Mouse (Mus musculus): Measurements from ENCODE around the gene Frmd6.

Gene Frmd6

DNA sequence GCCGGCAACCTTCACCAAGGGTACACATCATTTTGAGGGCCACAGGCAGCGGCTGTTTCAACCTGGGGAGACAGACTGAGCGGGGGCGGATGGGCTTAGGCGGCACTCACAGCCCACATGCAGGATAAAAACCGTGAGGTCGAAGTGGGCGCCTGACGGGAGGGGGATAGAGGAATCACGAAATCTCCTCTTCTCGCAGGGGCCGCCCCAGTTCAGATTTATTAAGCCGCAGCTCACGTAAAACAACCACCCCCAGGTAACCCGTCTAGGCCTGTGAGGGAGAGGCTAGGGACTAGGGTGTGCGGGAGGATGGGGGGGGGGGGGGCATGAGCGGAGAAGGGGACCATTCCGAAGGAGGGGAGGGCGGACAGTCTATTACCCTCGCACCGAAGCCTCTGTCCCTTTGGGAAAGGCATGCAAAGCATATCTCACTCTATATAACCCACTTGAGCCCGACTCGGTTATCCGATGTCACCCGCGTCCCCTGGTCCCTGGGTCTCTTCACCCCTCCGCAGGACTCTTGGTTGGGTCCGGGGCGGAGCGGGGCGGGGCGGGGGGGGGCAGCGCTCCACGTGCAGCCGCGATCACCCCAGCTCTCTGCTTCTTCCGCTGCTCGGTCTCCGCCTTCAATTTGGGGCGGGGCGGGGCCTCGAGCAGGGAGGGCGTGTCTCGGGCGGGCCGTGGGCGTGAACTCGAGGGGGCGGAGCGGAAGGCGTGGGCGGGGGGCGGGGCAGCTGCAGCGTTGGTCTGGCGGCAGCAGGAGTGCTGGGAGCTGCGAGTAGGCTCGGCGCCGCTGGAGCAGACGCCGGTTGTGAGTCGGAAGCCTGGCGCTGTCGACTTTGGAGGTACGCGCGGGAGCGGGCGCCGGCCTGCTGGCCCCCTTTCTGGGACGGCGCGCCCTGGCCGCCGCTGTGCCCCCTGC lies at the start of gene Frmd6:
Gene Frmd6, plus strand, starts transcription at position 786 of the 922 bp plus-strand sequence.
- DNase-seq (ENCODE audit: low read depth) = peak; percentile 97

- DNase-seq (ENCODE audit: low read depth) = no peak
Observed at GRCm38 (mm10) chr12:70775609-70776008, 49.7 kb upstream of the Frmd6 start.

DNA sequence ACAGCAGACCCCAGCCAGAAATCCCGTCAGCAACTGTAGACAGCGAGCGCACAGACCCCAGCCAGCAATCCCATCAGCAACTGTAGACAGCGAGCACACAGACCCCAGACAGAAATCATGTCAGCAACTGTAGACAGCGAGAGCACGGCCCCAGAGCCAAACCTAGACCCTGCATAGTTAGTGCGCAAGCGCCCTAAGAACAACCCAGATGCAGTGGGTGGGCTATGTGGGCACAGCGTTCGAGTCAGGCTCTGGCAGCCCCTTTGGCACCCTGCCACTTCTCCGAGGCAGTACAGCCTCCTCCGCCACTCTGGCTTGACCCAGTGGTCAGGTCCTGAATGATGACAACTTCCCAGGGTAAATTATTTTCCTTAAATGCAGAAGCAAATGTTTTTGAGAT lies 48.6 kb upstream of the Frmd6 start:
- no peak for DNase-seq (ENCODE audit: low read depth)

- DNase-seq (ENCODE audit: low read depth) = no peak
Observed at GRCm38 (mm10) chr12:70777466-70777865, 47.8 kb upstream of the Frmd6 start.

DNA sequence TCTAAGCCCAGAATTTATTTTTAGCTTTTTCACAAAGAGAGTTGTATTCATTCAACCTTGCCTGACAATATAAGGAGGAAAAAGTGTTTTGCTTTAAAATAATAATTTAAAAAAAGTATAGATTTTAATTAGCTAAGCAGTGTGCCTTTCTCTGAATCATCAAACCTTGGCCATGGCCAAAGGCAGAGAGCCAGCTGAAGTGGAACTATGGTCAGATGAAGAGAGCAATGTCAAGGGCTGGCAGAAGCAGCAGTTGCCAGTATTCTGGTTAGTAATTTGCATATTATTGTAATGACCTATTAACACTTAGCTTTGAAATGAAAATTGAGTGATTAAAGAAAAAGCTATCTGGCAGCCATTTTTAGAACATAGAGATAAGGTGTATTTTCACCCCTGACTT lies 47.4 kb upstream of the Frmd6 start:
- no peak for DNase-seq (ENCODE audit: low read depth)

- no peak for DNase-seq (ENCODE audit: low read depth)
Observed at GRCm38 (mm10) chr12:70778271-70778670, 47.0 kb upstream of the Frmd6 start.

GRCm38 (mm10) chr12:70778724-70779123 lies 46.6 kb upstream of the Frmd6 start:
- DNase-seq (ENCODE audit: low read depth) = no peak

GRCm38 (mm10) chr12:70783049-70783448 lies 42.3 kb upstream of the Frmd6 start:
- no peak for DNase-seq (ENCODE audit: low read depth)

DNA sequence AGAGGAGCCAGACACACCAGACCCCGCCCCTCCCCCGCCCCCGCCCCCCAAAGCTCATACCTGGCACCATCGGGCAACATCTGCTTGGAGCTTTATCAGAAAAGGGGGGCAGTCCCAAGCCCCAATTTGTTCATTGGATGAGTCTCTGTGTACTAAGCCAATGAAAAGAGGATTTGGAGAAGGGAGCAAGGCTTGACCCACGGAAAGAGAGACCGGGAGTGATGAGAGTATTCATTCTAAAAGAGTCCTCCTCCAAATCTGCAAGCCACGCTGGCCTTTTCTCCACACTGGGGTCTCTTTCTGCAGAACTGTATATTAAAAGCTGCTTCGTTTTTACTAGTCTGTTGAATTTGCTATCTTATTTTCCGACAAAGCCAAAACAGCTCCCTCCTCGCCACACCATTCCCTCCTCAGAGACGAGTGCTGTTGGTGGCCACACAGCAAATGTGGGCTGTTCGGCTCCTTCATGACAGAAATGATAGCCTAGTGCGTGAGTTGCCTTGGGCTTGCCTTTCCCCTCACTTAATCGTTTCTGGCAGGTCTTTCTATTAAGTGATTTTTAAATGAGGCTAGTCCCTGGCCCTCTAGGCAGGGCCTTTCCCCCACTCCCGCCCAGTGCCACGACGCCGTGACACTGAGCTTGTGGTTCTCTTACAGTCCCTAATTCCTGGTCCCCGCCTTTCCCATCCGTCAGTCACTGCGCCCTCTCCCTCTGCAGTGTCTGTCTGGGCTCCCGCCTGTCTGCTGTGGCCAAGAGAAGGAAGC lies 41.7 kb upstream of the Frmd6 start:
- no peak for DNase-seq (ENCODE audit: low read depth)

GRCm38 (mm10) chr12:70784240-70784705 lies 41.0 kb upstream of the Frmd6 start:
- DNase-seq (ENCODE audit: low read depth) = no peak

DNA sequence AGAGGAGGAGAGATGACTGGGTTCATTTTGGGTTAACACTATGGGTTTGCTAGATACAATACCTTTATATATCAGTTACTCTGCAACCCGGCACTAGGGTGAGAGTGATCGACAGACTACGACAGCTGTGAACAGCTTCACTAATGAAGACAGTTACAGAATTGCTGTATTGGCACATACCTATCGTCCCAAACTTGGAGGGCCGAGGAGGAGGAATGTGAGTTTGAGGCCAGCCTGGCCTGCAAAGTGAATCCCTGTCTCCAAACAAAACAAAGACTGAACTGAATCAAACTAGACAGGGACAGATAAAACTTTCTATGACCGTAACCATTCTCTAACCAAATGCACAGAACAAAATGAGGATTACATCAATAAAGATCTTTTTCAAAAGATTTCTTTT lies 36.0 kb upstream of the Frmd6 start:
- no peak for DNase-seq (ENCODE audit: low read depth)

- no peak for DNase-seq (ENCODE audit: low read depth)
Observed at GRCm38 (mm10) chr12:70793291-70793690, 32.0 kb upstream of the Frmd6 start.

DNA sequence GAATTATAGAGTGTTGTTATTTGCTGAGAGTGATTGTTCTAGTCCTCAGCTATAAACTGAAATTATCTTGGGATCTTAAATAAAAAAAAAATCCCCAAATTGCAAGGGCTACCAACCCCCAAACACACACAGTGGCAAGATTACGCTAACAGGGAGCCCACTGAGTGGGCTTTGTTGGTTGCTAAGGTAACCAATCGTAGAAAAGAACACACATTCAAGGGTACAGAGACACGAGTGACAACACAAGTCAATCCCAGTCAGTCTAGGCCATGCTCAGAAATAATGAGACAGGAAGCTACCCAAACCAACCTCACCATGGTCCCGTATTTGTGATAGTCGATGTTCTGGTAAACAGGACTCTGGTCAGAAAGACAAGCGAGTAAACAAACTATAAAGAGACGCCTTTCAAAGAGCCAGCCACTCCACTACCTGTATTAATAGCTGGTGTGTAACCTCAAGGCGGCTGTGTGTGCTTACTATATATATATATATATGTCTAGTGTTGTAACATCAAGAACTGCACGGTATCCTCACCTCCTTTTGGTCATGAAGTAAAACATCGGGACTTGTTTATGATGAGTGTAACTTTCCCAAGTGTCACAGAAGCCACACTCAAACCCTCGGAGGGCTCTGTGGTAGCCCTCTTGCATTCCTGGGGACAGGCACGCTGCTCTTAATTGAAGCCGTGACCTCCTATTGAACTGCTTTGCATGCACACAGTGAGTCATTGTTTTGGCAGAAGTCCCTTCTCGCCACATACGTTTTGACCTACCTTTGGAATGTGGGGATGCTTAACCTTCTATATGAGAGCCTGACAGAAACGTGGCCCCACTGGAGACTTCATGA lies 30.5 kb upstream of the Frmd6 start:
- no peak for DNase-seq (ENCODE audit: low read depth)

DNA sequence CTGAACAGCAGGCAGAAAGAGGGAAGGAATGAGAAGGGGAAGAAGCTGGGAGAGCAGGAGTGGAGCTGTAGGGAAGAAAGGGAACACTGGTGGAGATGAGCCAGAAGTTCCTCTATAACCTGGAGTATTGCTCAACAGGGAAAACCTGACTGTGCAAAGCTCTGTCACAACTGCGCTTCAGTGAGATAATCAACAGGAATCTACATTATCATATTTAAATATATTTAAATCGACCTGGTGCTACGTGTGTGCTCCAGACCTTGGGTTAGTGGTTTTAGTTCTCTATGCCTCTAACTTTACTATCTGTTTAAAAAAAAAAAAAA lies 30.0 kb upstream of the Frmd6 start:
- DNase-seq (ENCODE audit: low read depth) = no peak

GRCm38 (mm10) chr12:70798496-70798895 lies 26.8 kb upstream of the Frmd6 start:
- no peak for DNase-seq (ENCODE audit: low read depth)

DNA sequence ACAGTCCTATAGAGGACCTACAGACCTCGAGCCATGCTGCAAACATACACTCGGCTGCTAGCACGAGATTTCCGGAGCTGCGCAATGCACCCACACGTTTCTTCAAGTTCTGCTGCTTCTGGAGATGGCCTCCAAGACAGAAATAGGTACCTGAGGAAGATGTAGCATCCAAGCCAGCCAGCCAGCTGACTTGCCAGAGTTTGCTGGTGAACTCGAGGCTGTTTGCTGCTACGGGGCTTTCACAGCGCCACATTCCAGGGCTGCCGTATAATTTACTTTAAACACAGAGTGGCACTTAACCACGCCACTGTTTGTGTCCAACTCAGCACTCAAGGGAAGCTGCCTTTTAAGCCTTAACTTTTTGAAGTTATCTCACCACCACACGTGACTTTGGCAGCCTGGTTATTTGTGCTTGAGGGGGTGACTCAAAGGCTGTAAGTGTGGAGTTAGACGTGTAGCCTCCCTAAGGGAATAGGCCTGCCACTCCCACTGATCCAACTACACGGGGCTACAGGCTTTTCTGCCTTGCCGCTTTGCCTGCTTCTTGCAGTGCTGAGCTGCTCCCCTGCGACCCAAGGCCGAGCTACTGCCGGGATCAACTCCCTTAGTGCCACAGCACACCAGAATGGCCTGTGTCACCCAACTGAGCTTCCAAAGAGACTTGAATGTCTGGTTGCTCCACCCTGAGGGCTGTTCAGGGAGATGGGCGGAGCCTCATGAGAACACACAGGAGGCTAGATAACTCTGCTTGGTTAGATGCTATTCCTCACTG lies 25.9 kb upstream of the Frmd6 start:
- DNase-seq (ENCODE audit: low read depth) = no peak

DNA sequence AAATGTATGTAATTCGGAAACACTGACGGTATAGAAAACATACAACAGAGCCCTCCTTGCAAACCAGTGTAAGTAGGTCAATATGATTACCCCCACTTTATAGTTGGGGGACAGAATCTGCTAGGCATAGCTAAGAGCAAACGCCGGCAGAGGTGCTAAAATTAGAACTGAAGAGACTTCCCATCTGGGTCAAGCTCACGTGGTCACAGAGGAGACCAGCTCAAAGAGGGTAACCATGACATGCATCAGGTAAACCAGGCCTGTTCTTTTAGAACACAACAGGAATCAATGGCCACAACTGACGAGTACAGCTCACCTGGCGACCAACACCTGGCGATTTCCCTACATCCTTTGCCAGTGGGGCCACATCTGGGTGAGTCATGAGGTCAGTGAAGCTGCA lies 25.2 kb upstream of the Frmd6 start:
- no peak for DNase-seq (ENCODE audit: low read depth)

DNA sequence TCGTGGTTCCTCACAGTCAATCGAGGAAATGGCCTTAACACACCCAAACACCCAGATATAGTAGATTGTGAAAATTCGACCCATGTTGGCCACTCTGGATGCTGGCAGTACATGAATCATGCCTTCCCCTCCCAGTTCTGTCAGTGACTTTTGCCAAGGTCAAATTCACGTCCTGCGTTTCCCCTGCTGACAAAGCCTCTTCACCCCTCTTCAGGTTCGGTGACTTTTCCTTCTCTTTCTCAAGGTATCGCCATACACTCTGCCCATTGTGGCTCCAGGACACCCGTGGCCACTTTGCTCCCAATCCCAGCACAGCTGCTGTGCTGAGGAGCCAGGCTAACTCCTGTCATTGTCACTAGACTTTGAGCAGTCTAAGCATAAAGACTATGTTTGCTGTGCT lies 24.0 kb upstream of the Frmd6 start:
- DNase-seq (ENCODE audit: low read depth) = no peak

DNA sequence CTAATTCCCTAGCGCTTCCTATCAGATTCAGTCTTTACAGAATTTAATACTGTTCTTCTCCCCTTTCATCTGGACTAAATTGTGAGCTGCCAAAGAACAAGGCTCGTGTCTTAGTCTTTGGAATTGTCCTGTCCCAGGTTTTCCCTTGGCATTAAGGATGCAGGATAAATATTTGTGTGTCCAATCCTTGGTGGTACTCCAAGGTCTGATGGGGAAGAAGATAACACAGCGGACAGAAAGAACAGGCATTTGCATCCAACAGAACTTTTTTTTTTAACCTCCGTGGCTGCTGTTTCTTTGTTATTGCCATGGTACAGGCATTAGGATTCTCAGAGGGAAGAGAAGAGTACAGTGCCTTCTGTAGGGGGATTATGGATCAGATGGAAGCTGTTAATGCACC lies 21.8 kb upstream of the Frmd6 start:
- DNase-seq (ENCODE audit: low read depth) = no peak

GRCm38 (mm10) chr12:70804989-70805388 lies 20.3 kb upstream of the Frmd6 start:
- no peak for DNase-seq (ENCODE audit: low read depth)

- DNase-seq (ENCODE audit: low read depth) = no peak
Observed at GRCm38 (mm10) chr12:70807543-70807942, 17.8 kb upstream of the Frmd6 start.

DNA sequence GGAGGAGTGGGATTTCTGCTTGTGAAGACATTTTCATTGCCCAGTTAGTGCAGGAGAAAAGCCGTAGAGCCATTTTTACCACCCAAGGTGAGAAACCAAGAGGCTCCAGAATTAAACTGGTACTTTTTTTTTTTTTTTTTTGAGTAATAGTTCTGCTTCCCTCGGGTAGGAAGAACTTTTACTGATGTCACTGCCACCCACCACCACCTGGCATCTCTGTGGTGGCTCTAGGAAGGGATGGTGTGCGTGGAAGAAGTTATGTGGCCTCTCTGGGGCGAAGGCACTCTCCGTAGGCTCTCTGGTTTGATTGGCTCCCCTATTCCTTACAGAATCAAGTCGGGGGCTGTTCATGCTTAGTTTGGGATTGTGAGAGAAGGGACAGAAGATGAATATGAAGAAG lies 17.3 kb upstream of the Frmd6 start:
- DNase-seq (ENCODE audit: low read depth) = no peak
